Comparison of ENCODE assay signal across 17 mouse cellular contexts in genomic region chr5:115126578-115127312, GRCm38 (mm10). TPM values are rescaled to one million over a fixed set of nuclear protein-coding genes. Genes with fewer than 3 reads are reported as not detected.
DNase-seq lines count a peak whose midpoint lies in the region; ATAC-seq and TF ChIP-seq lines count a peak whose summit lies in the region.
"Had no signal": no experiment of that assay in that cellular context is flagged by ENCODE, and none has a peak within 500 bp of the region (broad histone marks: within the 10 kb centered on the region; RNA-seq: fewer than 3 reads in every experiment).

No protein-coding gene starts in this region.

- peaks cover 23% of the 10 kb centered on the region for H3K4me1 ChIP-seq in cerebellum, adult 2 months (ENCODE audit: control insufficient read depth, insufficient read depth, low read length)
- H3K4me1 ChIP-seq in megakaryocyte, embryonic 14.5 days = peaks cover 33% of the 10 kb centered on the region
- H3K4me1 ChIP-seq in lung, postnatal 0 days (ENCODE audit: insufficient read depth, low read depth, low read length) = no peaks in the 10 kb centered on the region

- H3K4me3 ChIP-seq in cerebellum, adult 2 months (replicated peaks; ENCODE audit: insufficient read depth, low read depth, low read length) = no peak overlapping the region
- peak overlapping the region; percentile 6 for H3K4me3 ChIP-seq in megakaryocyte, embryonic 14.5 days (replicated peaks)
- no peak overlapping the region for H3K4me3 ChIP-seq in lung, postnatal 0 days (ENCODE audit: low read depth, low read length)
- H3K4me3 ChIP-seq: liver, embryonic 12.5 days had no signal

- H3K9ac ChIP-seq in lung, postnatal 0 days (replicated peaks; ENCODE audit: low read depth) = no peak overlapping the region
- H3K9ac ChIP-seq: liver, embryonic 12.5 days had no signal

- TF ChIP-seq POLR2A in cerebellum, adult 2 months (IDR thresholded peaks at IDR 0.05; ENCODE audit: borderline replicate concordance, insufficient read depth, low read length) = no peak

- DNase-seq in cerebellum, adult 2 months = peak; percentile 33 to 46
- peak; percentile 56 for DNase-seq in T-cell, adult 2 months (ENCODE audit: low spot score)
- peak; percentile 43 for DNase-seq in splenic B cell, adult 2 months (ENCODE audit: low read depth, low spot score)
- no peak for DNase-seq in lung, postnatal 0 days (ENCODE audit: low spot score)
- DNase-seq in thymus, postnatal 25 days = no peak
- DNase-seq: adrenal gland, postnatal 10 days; embryo, embryonic 11 days; heart, adult 18-20 months; heart, postnatal 10 days; right cerebral cortex, postnatal 14 days had no signal

- no peaks in the 10 kb centered on the region for H3K27me3 ChIP-seq in cerebellum, adult 2 months (ENCODE audit: control insufficient read depth, insufficient read depth, low read length)
- no peaks in the 10 kb centered on the region for H3K27me3 ChIP-seq in megakaryocyte, embryonic 14.5 days (replicated peaks)
- H3K27me3 ChIP-seq in splenic B cell, adult 2 months (ENCODE audit: control insufficient read depth, insufficient read depth, low read length, poor library complexity, severe bottlenecking) = no peaks in the 10 kb centered on the region
- no peaks in the 10 kb centered on the region for H3K27me3 ChIP-seq in lung, postnatal 0 days (replicated peaks; ENCODE audit: insufficient read depth, low read length)
- H3K27me3 ChIP-seq: liver, embryonic 12.5 days had no signal

- H3K36me3 ChIP-seq in megakaryocyte, embryonic 14.5 days (replicated peaks; ENCODE audit: low read length) = peaks cover 79% of the 10 kb centered on the region
- H3K36me3 ChIP-seq in splenic B cell, adult 2 months (ENCODE audit: control insufficient read depth, insufficient read depth, low read length, poor library complexity, severe bottlenecking) = peaks cover 10% of the 10 kb centered on the region
- H3K36me3 ChIP-seq in lung, postnatal 0 days (ENCODE audit: insufficient read depth, low read length) = peaks cover 12% of the 10 kb centered on the region

- no peak overlapping the region for H3K4me2 ChIP-seq in lung, postnatal 0 days (replicated peaks; ENCODE audit: low read depth, low read length)
- H3K4me2 ChIP-seq: liver, embryonic 12.5 days had no signal

- no peak for TF ChIP-seq EP300 in lung, postnatal 0 days (IDR thresholded peaks at IDR 0.05)

- TF ChIP-seq CTCF in cerebellum, adult 2 months (IDR thresholded peaks at IDR 0.05; ENCODE audit: borderline replicate concordance, insufficient read depth, low read depth, low read length) = no peak
- no peak for TF ChIP-seq CTCF in lung, postnatal 0 days (IDR thresholded peaks at IDR 0.05)

- H3K27ac ChIP-seq in cerebellum, adult 2 months (ENCODE audit: insufficient read depth, low read length) = 0 out of 2 replicates have a peak overlapping the region, but pooled peaks have one; percentile 34
- no peak overlapping the region for H3K27ac ChIP-seq in lung, postnatal 0 days (ENCODE audit: low read length)
- H3K27ac ChIP-seq: liver, embryonic 12.5 days had no signal

- no peak for ATAC-seq in cerebellum, adult (ENCODE audit: insufficient number of reproducible peaks, low FRiP score, low TSS enrichment)
- no peak for ATAC-seq in megakaryocyte, adult 5-6 weeks (ENCODE audit: poor library complexity, severe bottlenecking)
- no peak for ATAC-seq in lung, postnatal 0 days
- ATAC-seq: liver, embryonic 12.5 days had no signal

- H3K9me3 ChIP-seq in megakaryocyte, embryonic 14.5 days = no peaks in the 10 kb centered on the region
- no peaks in the 10 kb centered on the region for H3K9me3 ChIP-seq in lung, postnatal 0 days (ENCODE audit: low read length)
- H3K9me3 ChIP-seq: liver, embryonic 12.5 days had no signal

- 79% methylated on average over 28 of the region's 28 CpGs for WGBS in cerebellum, adult 2 months
- WGBS in lung, postnatal 0 days = 84% methylated on average over 28 of the region's 28 CpGs

RNA-seq across cellular contexts. Expression of gene Acads, which starts 7.6 kb away (rescaled TPM):
- 14.9 and 16.1 TPM in 2 replicates for polyA plus RNA-seq in cerebellum, adult 2 months (2012; rRNA removed)
- polyA plus RNA-seq in megakaryocyte, embryonic 14.5 days (2012; ENCODE audit: insufficient read depth, low replicate concordance) = 34.8 and 43.5 TPM in 2 replicates
- 13.5 and 15.2 TPM in 2 replicates for total RNA-seq in megakaryocyte, adult 5-6 weeks (2015)
- 13.0 and 17.4 TPM in 2 replicates for total RNA-seq in megakaryocyte, adult 5-6 weeks (2017)
- polyA plus RNA-seq in lung, postnatal 0 days (2015; fragmentation: Nextera tagmentation; extraction: Ambion mirVana) = 43.6 and 43.9 TPM in 2 replicates

RNA-seq across cellular contexts. Expression of gene Unc119b, which starts 8.0 kb away (rescaled TPM):
- 34.0 and 36.1 TPM in 2 replicates for polyA plus RNA-seq in cerebellum, adult 2 months (2012; rRNA removed)
- 13.4 and 25.4 TPM in 2 replicates for polyA plus RNA-seq in megakaryocyte, embryonic 14.5 days (2012; ENCODE audit: insufficient read depth, low replicate concordance)
- 12.5 and 14.0 TPM in 2 replicates for total RNA-seq in megakaryocyte, adult 5-6 weeks (2015)
- 13.3 and 19.9 TPM in 2 replicates for total RNA-seq in megakaryocyte, adult 5-6 weeks (2017)
- polyA plus RNA-seq in lung, postnatal 0 days (2015; fragmentation: Nextera tagmentation; extraction: Ambion mirVana) = 21.8 and 24.8 TPM in 2 replicates

RNA-seq across cellular contexts. Expression of gene Gm10401, which starts 28.6 kb away (rescaled TPM):
- polyA plus RNA-seq in cerebellum, adult 2 months (2012; rRNA removed) = not detected in 2 replicates
- not detected in 2 replicates for polyA plus RNA-seq in megakaryocyte, embryonic 14.5 days (2012; ENCODE audit: insufficient read depth, low replicate concordance)
- not detected in 2 replicates for total RNA-seq in megakaryocyte, adult 5-6 weeks (2015)
- total RNA-seq in megakaryocyte, adult 5-6 weeks (2017) = not detected in 2 replicates
- 32.4 and 32.5 TPM in 2 replicates for polyA plus RNA-seq in lung, postnatal 0 days (2015; fragmentation: Nextera tagmentation; extraction: Ambion mirVana)
- total RNA-seq: adrenal gland, postnatal 10 days; heart, adult 18-20 months; heart, postnatal 10 days; layer of hippocampus, adult 8-10 months; left cerebral cortex, postnatal 14 days; monocyte, adult 5-6 weeks had no signal

RNA-seq across cellular contexts. Expression of gene Mlec, which starts 31.2 kb away (rescaled TPM):
- 66.0 and 80.2 TPM in 2 replicates for polyA plus RNA-seq in cerebellum, adult 2 months (2012; rRNA removed)
- 69.9 and 84.4 TPM in 2 replicates for polyA plus RNA-seq in megakaryocyte, embryonic 14.5 days (2012; ENCODE audit: insufficient read depth, low replicate concordance)
- total RNA-seq in megakaryocyte, adult 5-6 weeks (2015) = 76.4 and 97.7 TPM in 2 replicates
- 117 and 118 TPM in 2 replicates for total RNA-seq in megakaryocyte, adult 5-6 weeks (2017)
- 15.0 and 17.5 TPM in 2 replicates for polyA plus RNA-seq in lung, postnatal 0 days (2015; fragmentation: Nextera tagmentation; extraction: Ambion mirVana)

Comparison
In these comparisons a context has a peak if more than half of its experiments do, and no peak if none do; other contexts are left out.
1. DNase-seq: peak in cerebellum, adult 2 months (2 of 2), T-cell, adult 2 months (single experiment) and splenic B cell, adult 2 months (single experiment); none in lung, postnatal 0 days (single experiment) and thymus, postnatal 25 days (single experiment).
2. RNA of gene Gm10401, which starts 28.6 kb away (polyA plus RNA-seq): 32.4 to 32.5 TPM in lung, postnatal 0 days; not detected in cerebellum, adult 2 months and not detected in megakaryocyte, embryonic 14.5 days; every median in the first group is over 10 times any median in the second.